Mouse (Mus musculus) gastrocnemius, postnatal 14 days (tissue): ENCODE measurements around the gene Wbp1l. TPM values are rescaled to one million over a fixed set of nuclear protein-coding genes. Genes with fewer than 3 reads are reported as not detected.

Experiments
- DNase-seq: peaks from one replicate; pipeline ENCODE4 v3.0.0; 2021; ENCODE audit warnings: mixed read lengths
- intact Hi-C: fragments of 180-260 bp; cut with DNase I; formaldehyde crosslinking; loops from one replicate; pipeline ENCODE4 v1.15.1; 2025; ENCODE audit warnings: low total_unique reads
- total RNA-seq, 2 experiments: library from RNA; stranded (reverse); gene quantifications; 2 replicates each; pipeline ENCODE4 v1.2.3; 2021

The Wbp1l gene
- total RNA-seq, 2 experiments from 2014 or later: 30.4 to 38.5 TPM

DNA sequence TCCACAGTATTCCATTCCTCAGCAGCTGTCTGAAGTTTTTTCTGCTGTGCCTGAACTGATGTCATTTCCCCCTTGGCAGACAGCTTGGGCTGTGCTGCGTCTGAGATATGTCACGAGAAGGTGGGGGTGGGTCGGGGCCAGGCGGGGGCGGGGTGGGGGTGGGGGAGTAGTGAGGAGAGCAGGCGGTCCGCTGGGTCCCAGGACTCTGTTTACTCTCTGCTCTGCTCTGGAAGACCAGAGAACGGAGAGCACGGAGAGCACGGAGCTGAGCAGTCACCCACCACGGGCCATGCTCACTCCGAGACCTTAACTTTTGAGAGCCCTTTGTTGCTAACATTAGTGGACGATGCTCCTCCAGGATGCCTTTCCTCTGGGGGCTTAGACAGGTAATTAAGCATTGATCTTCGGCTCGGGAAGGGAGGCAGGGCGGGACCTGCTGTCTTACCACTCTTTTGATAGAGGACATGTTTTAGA lies 24.3 kb downstream of the Wbp1l start:
- peak; percentile 39 for DNase-seq
- intact Hi-C loops: no loop called here

DNA sequence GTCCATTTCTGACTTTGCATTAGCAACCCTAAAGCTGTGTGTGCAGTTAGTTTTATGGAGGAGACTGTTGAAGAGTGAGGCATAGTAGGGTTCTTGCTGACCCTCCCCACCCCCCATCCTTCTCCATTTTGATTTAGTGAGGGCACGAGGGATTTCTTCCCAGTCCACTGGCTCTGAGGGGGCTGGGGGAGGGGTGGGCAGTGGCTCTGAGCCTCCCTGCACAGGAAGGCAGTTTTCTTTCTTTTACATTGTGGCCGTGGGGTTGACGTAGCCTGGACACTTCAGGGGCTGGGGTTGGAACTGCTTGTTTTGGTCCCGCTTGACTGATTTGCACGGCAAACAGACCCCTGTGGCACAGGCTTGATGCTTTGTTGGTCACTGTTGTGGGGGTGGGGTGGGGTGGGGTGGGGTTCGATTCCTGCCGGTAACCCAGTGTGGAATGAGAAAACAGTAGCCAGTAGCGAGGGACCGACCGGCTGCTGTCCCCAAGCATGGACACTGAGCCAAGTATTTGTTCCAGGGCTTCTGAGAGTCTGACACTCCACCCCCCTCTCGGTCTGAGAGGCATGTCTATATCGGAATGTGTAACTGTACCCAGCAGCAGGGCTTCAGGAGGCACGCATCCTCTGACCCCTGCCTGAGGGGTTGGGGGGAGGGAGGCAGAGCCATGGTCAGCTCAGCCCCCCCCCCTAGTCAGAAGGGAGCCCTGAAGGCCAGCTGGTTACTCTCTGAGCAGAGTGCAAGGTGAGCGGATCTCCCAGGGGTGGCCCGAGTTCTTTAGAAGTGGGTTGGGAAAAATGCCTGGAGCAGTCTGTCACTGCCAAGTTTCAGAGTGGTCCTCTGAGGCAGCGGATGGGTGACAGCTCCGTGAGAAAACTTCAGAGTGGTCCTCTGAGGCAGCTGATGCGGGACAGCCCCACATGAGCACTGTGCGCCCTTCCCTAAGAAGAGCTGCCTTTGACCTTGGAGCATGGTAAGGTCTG lies 25.2 kb downstream of the Wbp1l start:
- intact Hi-C loops: no loop called here
- DNase-seq: peak; percentile 60

- intact Hi-C loops: no loop called here
- no peak for DNase-seq
Measured at GRCm38 (mm10) chr19:46625015-46625414, 26.1 kb downstream of the Wbp1l start.

- DNase-seq: no peak
- intact Hi-C loops: no loop called here
Measured at GRCm38 (mm10) chr19:46625519-46625918, 26.6 kb downstream of the Wbp1l start.

- intact Hi-C loops: no loop called here
Measured at GRCm38 (mm10) chr19:46628403-46628802, 29.5 kb downstream of the Wbp1l start.

DNA sequence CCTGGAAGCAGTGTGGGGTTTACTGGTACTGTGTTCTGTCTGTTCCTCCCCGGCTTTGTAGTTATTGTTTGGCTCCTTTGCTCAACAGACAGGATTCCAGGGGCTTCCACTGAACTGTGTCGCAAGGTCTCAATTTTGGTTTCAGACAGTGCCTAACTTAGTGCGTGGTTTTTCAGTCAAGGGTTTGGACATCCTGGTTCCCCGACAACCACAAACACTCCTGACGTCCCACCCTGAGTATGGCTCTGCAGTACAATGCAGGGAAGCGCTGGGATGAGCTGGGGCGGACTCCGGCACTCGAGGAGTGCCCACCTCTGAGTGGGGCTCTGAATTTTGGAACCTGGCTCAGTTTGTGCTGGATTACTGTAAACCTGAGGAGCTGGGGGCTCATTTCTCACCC lies 30.9 kb downstream of the Wbp1l start:
- DNase-seq: no peak
- intact Hi-C loops: no loop called here

More at GRCm38 (mm10) chr19:46628403-46628802, 29.5 kb downstream of the Wbp1l start:
- no peak for DNase-seq

DNA sequence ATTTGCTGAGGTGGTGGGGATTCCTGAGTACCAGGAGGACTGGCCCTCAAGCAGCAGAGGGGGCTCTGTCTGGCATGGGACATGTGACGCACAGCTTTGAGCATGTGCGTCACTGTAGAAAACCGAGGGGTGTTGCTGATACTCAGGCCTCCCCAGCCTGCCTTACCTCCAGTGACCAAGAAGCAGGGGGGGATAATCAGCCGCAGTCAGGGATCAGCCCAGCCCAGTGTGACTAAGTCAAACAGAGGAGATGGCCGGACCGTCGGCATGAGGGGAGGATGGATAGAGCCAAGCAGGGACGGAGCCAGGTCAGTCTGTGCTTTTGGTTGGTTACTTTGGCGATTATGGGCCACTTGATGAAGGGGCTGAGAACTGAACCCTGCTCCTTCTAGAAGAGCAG lies 32.8 kb downstream of the Wbp1l start:
- DNase-seq: no peak
- intact Hi-C loops: no loop called here

DNA sequence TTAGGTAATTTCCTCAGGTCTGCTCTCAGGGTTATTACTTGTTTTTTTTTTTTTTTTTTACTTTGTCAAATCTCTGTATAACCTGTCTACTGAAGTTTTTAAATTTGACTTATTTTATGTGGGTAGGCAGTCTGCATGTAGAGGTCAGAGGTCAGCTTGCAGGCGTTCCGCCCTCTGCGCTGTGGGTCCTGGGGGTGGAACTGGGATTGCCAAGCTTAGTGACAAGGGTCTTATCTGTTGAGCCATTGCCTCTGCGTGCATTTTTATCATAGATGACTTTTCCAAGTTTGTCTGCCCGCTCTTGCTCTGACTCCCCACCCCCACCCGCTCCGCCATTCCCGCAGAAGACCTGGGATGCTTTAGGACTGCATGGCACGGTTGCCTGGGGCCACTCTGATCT lies 36.9 kb downstream of the Wbp1l start:
- DNase-seq: no peak
- intact Hi-C loops: no loop called here

- intact Hi-C loops: no loop called here
- DNase-seq: no peak
Measured at GRCm38 (mm10) chr19:46637598-46637997, 38.7 kb downstream of the Wbp1l start.

GRCm38 (mm10) chr19:46639053-46639452 lies 40.2 kb downstream of the Wbp1l start:
- no peak for DNase-seq
- intact Hi-C loops: no loop called here

DNA sequence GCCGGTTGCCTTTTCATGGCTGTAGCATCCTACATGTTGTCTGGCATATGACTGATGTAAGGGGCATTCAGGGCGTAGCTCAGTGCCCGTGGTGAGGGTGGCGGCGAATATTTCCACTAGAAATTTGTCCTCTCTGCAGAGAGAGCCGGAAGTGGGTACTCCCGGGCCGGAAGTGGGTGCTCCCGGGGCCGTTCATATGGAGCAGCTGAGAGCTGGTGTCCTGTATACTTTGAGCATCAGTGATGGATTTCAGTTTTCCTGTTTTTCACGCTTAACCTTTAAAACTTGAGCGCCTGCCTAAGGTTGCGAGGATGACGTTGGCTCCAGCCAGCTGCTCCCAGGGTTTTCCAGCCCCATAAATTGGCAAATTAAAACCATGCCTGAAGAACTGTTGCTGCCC lies 40.6 kb downstream of the Wbp1l start:
- intact Hi-C loops: no loop called here
- no peak for DNase-seq

GRCm38 (mm10) chr19:46640780-46641179 lies 41.9 kb downstream of the Wbp1l start:
- no peak for DNase-seq
- intact Hi-C loops: no loop called here

DNA sequence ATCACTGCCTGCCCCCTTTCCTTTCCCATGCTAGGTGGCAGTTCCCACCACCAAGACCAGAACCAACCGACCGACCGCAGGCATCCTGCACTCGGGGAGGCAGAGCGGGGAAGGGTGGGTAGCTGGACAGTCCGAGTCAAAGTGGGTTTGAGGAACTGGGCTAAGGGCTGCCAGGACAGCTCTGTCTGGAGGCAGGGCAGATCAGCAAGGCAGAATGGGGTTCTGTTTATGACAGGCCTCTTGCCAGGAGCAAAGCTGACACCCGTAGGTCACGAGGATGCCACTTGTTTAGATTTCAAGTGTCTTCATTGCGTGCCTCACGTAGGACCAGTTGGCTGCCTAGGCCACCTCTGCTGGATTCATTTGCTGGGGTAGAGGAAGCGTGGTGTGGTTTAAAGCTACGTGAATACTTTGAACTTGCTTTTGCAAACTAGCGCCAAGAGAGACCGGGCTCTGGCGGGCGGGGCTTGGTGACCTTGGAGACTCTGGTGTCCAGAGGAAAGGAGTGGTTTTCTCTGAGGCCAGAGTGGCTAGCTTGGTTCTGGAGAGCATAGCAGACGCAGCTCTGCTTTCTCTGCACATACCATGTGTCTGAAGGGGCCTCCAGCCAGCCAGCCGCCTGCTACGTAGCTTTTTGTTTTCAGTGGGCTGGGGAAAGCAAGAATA lies 42.7 kb downstream of the Wbp1l start:
- DNase-seq: peak; percentile 75
- intact Hi-C loops: no loop called here

DNA sequence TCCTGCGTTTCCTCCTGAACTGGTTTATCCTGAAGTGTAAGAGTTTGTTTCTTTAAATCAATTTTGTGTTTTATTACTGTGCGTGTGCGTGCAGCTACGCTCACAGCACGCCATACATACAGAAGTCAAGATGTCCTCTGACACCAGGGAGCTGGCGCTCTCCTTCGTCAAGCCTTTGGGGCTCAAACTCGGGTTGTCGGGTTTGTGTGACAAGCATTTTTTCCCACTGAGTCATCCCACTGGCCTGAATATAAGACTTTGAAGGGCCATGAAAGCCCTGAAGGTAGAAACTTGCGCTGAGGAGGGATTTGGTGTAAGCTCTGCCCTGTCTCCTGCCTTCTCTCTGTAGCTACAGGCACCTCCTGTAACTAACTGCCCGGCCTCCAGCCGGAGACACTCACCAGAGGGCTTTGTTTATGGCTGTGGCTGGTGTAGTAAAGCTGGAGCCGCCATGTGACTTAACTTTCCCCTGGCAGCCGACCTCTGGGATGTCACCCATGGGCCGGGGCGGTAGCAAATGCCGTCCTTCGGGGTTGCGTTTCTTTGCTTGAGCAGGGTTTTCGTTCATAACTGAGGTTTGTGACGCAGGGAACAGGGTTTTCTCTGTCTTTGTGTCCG lies 43.4 kb downstream of the Wbp1l start:
- no peak for DNase-seq
- intact Hi-C loops: no loop called here

GRCm38 (mm10) chr19:46643236-46643635 lies 44.4 kb downstream of the Wbp1l start:
- DNase-seq: no peak
- intact Hi-C loops: no loop called here

DNA sequence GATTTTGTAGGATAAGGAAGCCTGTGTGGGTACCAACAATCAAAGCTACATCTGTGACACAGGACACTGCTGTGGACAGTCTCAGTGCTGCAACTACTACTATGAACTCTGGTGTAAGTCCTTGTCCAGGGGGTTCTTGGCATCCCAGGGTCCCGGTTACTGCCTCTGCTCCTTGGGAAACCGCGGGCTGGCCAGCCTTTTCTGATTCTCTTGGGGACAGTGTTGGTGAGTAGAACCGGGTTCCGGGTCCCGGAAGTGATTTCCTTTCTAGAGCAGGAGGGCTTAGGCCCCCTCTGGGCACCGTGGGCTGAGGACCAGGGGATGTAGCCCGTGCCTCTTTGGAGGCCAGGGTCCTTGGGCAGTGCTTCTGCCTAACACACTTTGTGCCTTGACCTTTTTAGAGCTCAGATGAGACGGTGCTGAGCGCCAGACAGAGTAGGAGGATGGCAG lies 45.5 kb downstream of the Wbp1l start:
- intact Hi-C loops: no loop called here
- no peak for DNase-seq

GRCm38 (mm10) chr19:46644793-46645602 lies 46.1 kb downstream of the Wbp1l start:
- intact Hi-C loops: loop anchor here (5.0 kb wide), 1 partner anchor 38 kb away; no protein-coding TSS in a partner anchor
- peak; percentile 59 for DNase-seq

GRCm38 (mm10) chr19:46646041-46646481 lies 47.2 kb downstream of the Wbp1l start:
- DNase-seq: no peak

DNA sequence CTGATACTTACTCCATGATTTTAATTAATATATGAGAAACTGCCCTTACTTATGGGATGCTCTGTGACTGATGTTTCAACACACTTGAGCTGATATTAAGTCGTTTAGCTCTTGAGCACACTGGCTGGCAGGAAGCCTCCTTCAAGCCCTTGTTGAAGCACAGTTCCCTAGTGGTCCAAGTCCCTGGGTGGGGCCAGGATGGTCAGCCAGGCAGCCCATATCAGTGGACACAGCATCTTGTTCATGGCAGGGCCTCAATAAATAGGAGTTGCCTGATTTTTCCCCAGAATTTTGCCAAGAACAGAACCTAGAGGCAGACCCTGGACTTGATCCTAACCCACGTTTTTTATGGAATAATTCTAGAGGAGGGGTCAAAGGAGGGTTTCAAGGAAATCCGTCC lies 48.4 kb downstream of the Wbp1l start:
- intact Hi-C loops: loop anchor here (5.0 kb wide), 1 partner anchor 40 kb away; no protein-coding TSS in a partner anchor
- DNase-seq: no peak

More at GRCm38 (mm10) chr19:46646041-46646481, 47.2 kb downstream of the Wbp1l start:
- intact Hi-C loops: loop anchor here (5.0 kb wide), 1 partner anchor 39 kb away; no protein-coding TSS in a partner anchor
